Mouse (Mus musculus): ENCODE data around the gene Tacstd2. TPM values are rescaled to one million over a fixed set of nuclear protein-coding genes. Genes with fewer than 3 reads are reported as not detected.
"Not testable (repeated sequence)": the region's sequence is repeated elsewhere in the genome, so short reads cannot be mapped to it uniquely, and the experiment has no call there.

Tacstd2 gene
- total and polyA plus RNA-seq, 2 experiments from 2014 or later = 2.0 TPM

GRCm38 (mm10) chr6:67532665-67533440, 2.7 kb downstream of the Tacstd2 start:
- WGBS = 11% methylated on average over 29 of the region's 29 CpGs
- Histone ChIP-seq H3K9ac (no peak overlapping the region), H3K27me3 (ENCODE audit: insufficient read depth, low read length) (peaks cover 49% of the 10 kb centered on the region), H3K4me2 (ENCODE audit: low read depth) (peak overlapping the region; percentile 48), H3K4me3 (ENCODE audit: low read depth, low read length) (peak overlapping the region; percentile 25), H3K9me3 (ENCODE audit: low read length) (no peaks in the 10 kb centered on the region), H3K36me3 (ENCODE audit: insufficient read depth) (no peaks in the 10 kb centered on the region), H3K27ac (ENCODE audit: low read depth, low read length) (no peak overlapping the region), H3K4me1 (ENCODE audit: insufficient read depth) (no peaks in the 10 kb centered on the region)
- TF ChIP-seq CTCF (IDR thresholded peaks at IDR 0.05; ENCODE audit: low read depth) = no peak
- ATAC-seq (peak; percentile 60), DNase-seq (no peak)

- Histone ChIP-seq H3K9me3 (ENCODE audit: low read length) (no peaks in the 10 kb centered on the region), H3K4me2 (ENCODE audit: low read depth) (no peak overlapping the region), H3K9ac (no peak overlapping the region), H3K36me3 (ENCODE audit: insufficient read depth) (no peaks in the 10 kb centered on the region), H3K4me3 (ENCODE audit: low read depth, low read length) (no peak overlapping the region), H3K27ac (ENCODE audit: low read depth, low read length) (no peak overlapping the region), H3K27me3 (ENCODE audit: insufficient read depth, low read length) (peaks cover 47% of the 10 kb centered on the region), H3K4me1 (ENCODE audit: insufficient read depth) (no peaks in the 10 kb centered on the region)
- ATAC-seq = no peak
- WGBS = 70% methylated on average over 7 of the region's 7 CpGs
- DNase-seq = no peak
- TF ChIP-seq CTCF (IDR thresholded peaks at IDR 0.05; ENCODE audit: low read depth) = no peak
Measured at GRCm38 (mm10) chr6:67531822-67532162, 3.8 kb downstream of the Tacstd2 start.

- Histone ChIP-seq H3K4me3 (ENCODE audit: low read depth, low read length) (no peak overlapping the region), H3K9me3 (ENCODE audit: low read length) (no peaks in the 10 kb centered on the region), H3K4me2 (ENCODE audit: low read depth) (no peak overlapping the region), H3K9ac (no peak overlapping the region), H3K36me3 (ENCODE audit: insufficient read depth) (no peaks in the 10 kb centered on the region), H3K27me3 (ENCODE audit: insufficient read depth, low read length) (peaks cover 41% of the 10 kb centered on the region), H3K27ac (ENCODE audit: low read depth, low read length) (no peak overlapping the region), H3K4me1 (ENCODE audit: insufficient read depth) (no peaks in the 10 kb centered on the region)
- DNase-seq (no peak), ATAC-seq (no peak)
- 62% methylated on average over 9 of the region's 9 CpGs for WGBS
- peak; percentile 19; the same call in 1 of the 2 replicates for TF ChIP-seq CTCF (IDR thresholded peaks at IDR 0.05; ENCODE audit: low read depth)
Measured at GRCm38 (mm10) chr6:67530992-67531821, 4.4 kb downstream of the Tacstd2 start.

GRCm38 (mm10) chr6:67526356-67526755, 9.2 kb downstream of the Tacstd2 start:
- WGBS = 90% methylated on average over 5 of the region's 5 CpGs
- H3K4me1 ChIP-seq (ENCODE audit: insufficient read depth) = no peaks in the 10 kb centered on the region
- DNase-seq = no peak
- H3K9me3 ChIP-seq (ENCODE audit: low read length) = no peaks in the 10 kb centered on the region
- ATAC-seq = no peak
- H3K27me3 ChIP-seq (ENCODE audit: insufficient read depth, low read length) = no peaks in the 10 kb centered on the region; the same call in 1 of the 2 replicates
- no peak overlapping the region for H3K27ac ChIP-seq (ENCODE audit: low read depth, low read length)
- H3K4me3 ChIP-seq (ENCODE audit: low read depth, low read length) = no peak overlapping the region
- TF ChIP-seq CTCF (IDR thresholded peaks at IDR 0.05; ENCODE audit: low read depth) = no peak
- no peaks in the 10 kb centered on the region for H3K36me3 ChIP-seq (ENCODE audit: insufficient read depth)
- H3K4me2 ChIP-seq (ENCODE audit: low read depth) = no peak overlapping the region
- no peak overlapping the region for H3K9ac ChIP-seq

GRCm38 (mm10) chr6:67510752-67511151, 24.8 kb downstream of the Tacstd2 start:
- H3K4me1 ChIP-seq (ENCODE audit: insufficient read depth) = no peaks in the 10 kb centered on the region
- DNase-seq = peak; percentile 22
- no peaks in the 10 kb centered on the region for H3K27me3 ChIP-seq (ENCODE audit: insufficient read depth, low read length)
- no peaks in the 10 kb centered on the region for H3K9me3 ChIP-seq (ENCODE audit: low read length)
- H3K9ac ChIP-seq = no peak overlapping the region
- H3K4me2 ChIP-seq (ENCODE audit: low read depth) = no peak overlapping the region
- no peaks in the 10 kb centered on the region for H3K36me3 ChIP-seq (ENCODE audit: insufficient read depth)
- peak; percentile 69 for TF ChIP-seq CTCF (IDR thresholded peaks at IDR 0.05; ENCODE audit: low read depth)
- H3K27ac ChIP-seq (ENCODE audit: low read depth, low read length) = no peak overlapping the region
- no peak overlapping the region for H3K4me3 ChIP-seq (ENCODE audit: low read depth, low read length)
- ATAC-seq = peak; percentile 45; the same call in 1 of the 2 replicates

- H3K4me2 ChIP-seq (ENCODE audit: low read depth); ATAC-seq; H3K4me1 ChIP-seq (ENCODE audit: insufficient read depth); H3K36me3 ChIP-seq (ENCODE audit: insufficient read depth); H3K9ac ChIP-seq; DNase-seq; H3K9me3 ChIP-seq (ENCODE audit: low read length); H3K4me3 ChIP-seq (ENCODE audit: low read depth, low read length); H3K27me3 ChIP-seq (ENCODE audit: insufficient read depth, low read length); H3K27ac ChIP-seq (ENCODE audit: low read depth, low read length): not testable (repeated sequence)
- 96% methylated on average over 2 of the region's 6 CpGs for WGBS
Measured at GRCm38 (mm10) chr6:67501938-67502337, 33.7 kb downstream of the Tacstd2 start.

- Histone ChIP-seq H3K9ac (no peak within 1 kb of the TSS), H3K9me3 (ENCODE audit: low read length) (no peaks in the 10 kb centered on the region), H3K4me2 (ENCODE audit: low read depth) (no peak within 1 kb of the TSS), H3K4me1 (ENCODE audit: insufficient read depth) (no peaks in the 10 kb centered on the region), H3K27ac (ENCODE audit: low read depth, low read length) (no peak within 1 kb of the TSS), H3K4me3 (ENCODE audit: low read depth, low read length) (no peak within 1 kb of the TSS), H3K36me3 (ENCODE audit: insufficient read depth) (no peaks in the 10 kb centered on the region), H3K27me3 (ENCODE audit: insufficient read depth, low read length) (no peaks in the 10 kb centered on the region)
- ATAC-seq = no peak
- TF ChIP-seq CTCF (IDR thresholded peaks at IDR 0.05; ENCODE audit: low read depth) = no peak
- no peak for DNase-seq
- WGBS = 75% methylated on average over 2 of the region's 2 CpGs
Measured at GRCm38 (mm10) chr6:67491755-67492154, 43.8 kb downstream of the Tacstd2 start, which contains the start of gene Il23r. Gene Il23r, minus strand, starts transcription at chr6:67491855.

Other genes with a start within 250 kb of the Tacstd2 start
- 0.05 and 0.08 TPM in 2 replicates for gene Il12rb2, start 159.6 kb downstream of the Tacstd2 start, total RNA-seq (2014; rRNA removed)
- 0.08 TPM in 1 of 2 replicates, not detected in the other for gene Il12rb2, start 159.6 kb downstream of the Tacstd2 start, polyA plus RNA-seq (2015; fragmentation: Nextera tagmentation; extraction: Ambion mirVana)
- 0.05 TPM in 1 of 2 replicates, not detected in the other for gene Il23r, start 43.9 kb downstream of the Tacstd2 start, total RNA-seq (2014; rRNA removed)
- not detected in 2 replicates for gene Il23r, start 43.9 kb downstream of the Tacstd2 start, polyA plus RNA-seq (2015; fragmentation: Nextera tagmentation; extraction: Ambion mirVana)